Mouse (Mus musculus) stomach, postnatal 0 days (tissue): ENCODE results near the gene Tpp1. TPM values are rescaled to one million over a fixed set of nuclear protein-coding genes. Genes with fewer than 3 reads are reported as not detected.

Experiments
- ATAC-seq: fragments of 200-750 bp; cut with Nextera tagmentation; 2 replicates; pipeline ENCODE4 v1.8.0; 2017; ENCODE audit not compliant: low FRiP score, low TSS enrichment
- DNase-seq: peaks from one replicate; pipeline ENCODE4 v3.0.0-alpha.2; 2016; ENCODE audit warnings: low spot score
- H3K27ac ChIP-seq: fragments of 300-500 bp; sonication (generic); replicated peaks from 2 replicates; pipeline ENCODE4 v1.5.1; 2014; ENCODE audit warnings: mild to moderate bottlenecking, control low read depth
- H3K27me3 ChIP-seq: fragments of 300-500 bp; sonication (generic); 2 replicates; pipeline ENCODE4 v1.6.1; 2014; ENCODE audit warnings: low read length; ENCODE audit not compliant: control insufficient read depth, insufficient read depth
- H3K36me3 ChIP-seq: fragments of 300-500 bp; sonication (generic); 2 replicates; pipeline ENCODE4 v1.6.1; 2014; ENCODE audit warnings: low read length, mixed read lengths; ENCODE audit not compliant: control insufficient read depth, insufficient read depth
- H3K4me1 ChIP-seq: fragments of 300-500 bp; sonication (generic); replicated peaks from 2 replicates; pipeline ENCODE4 v1.6.1; 2014; ENCODE audit warnings: antibody characterized with exemption; ENCODE audit not compliant: control insufficient read depth, insufficient read depth
- H3K4me2 ChIP-seq: fragments of 300-500 bp; sonication (generic); replicated peaks from 2 replicates; pipeline ENCODE4 v1.6.1; 2014; ENCODE audit warnings: low read depth, mild to moderate bottlenecking, control low read depth, moderate library complexity
- H3K4me3 ChIP-seq: fragments of 300-500 bp; sonication (generic); 2 replicates; pipeline ENCODE4 v1.5.1; 2014; ENCODE audit warnings: low read depth, low read length, control low read depth
- H3K9ac ChIP-seq: fragments of 300-500 bp; sonication (generic); 2 replicates; pipeline ENCODE4 v1.6.1; 2014; ENCODE audit warnings: mild to moderate bottlenecking, low read length, control low read depth, mixed read lengths
- H3K9me3 ChIP-seq: fragments of 300-500 bp; sonication (generic); 2 replicates; pipeline ENCODE4 v1.6.1; 2016; ENCODE audit warnings: low read length; ENCODE audit not compliant: control insufficient read depth
- CTCF ChIP-seq: IDR thresholded peaks from 2 replicates; pipeline ENCODE4 v1.5.1; 2016; ENCODE audit warnings: antibody characterized with exemption, low read depth, mild to moderate bottlenecking, moderate library complexity
- EP300 ChIP-seq: optimal IDR thresholded peaks from 2 replicates; pipeline ENCODE3; 2016; ENCODE audit warnings: antibody characterized with exemption
- WGBS: fragments of 180-500 bp; shearing (Covaris S2); extraction: QIAGEN DNeasy Blood & Tissue Kit; methylation state at CpG from one replicate; pipeline ENCODE4 v1.1.7; 2014; 5-methylcytosine and 5-hydroxymethylcytosine counted together
- polyA plus RNA-seq: library from polyadenylated mRNA; unstranded; fragments of >200 nt; fragmentation: Nextera tagmentation; extraction: Ambion mirVana; gene quantifications from 2 replicates; pipeline ENCODE4 v1.2.1, GENCODE M21; 2015

The Tpp1 gene
- polyA plus RNA-seq, 1 experiment from 2014 or later, result 46.1 TPM

DNA sequence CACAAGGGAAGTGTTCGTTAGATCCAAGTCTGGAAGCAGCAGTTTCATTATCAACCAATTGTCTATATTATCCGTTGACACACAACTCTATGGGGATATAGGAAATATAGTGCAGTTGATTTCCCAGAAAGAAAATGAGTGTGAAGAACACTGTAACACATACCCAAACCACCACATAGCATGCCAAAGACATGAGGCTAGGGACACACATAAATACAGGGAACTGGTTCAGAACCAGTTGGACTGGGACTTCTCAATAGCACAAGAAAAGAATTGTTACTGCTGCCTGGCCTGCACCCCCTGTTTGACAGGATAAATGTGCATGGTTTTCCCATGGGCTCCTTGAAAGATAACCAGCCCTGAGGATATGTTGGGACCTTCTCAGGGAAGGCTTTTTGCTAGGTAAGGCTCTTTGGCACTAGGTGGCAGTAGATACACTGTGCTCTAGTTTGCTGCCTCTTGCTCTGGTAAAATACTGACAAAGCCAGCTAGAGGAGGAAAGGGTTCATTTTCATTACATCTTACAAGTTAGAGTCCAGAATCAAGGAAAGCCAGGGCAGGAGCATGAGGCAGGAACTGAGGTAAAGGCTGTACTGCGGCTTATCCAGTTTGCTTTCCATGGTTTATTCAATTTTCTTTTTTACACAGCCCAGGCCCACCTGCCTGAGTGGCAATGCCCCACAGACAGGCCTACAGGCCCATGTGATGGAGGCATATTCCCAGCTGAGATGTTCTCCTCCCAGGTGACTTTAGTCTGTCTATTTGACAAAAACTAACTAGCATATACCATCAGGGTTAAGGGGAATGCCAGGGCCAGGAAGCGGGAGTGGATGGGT lies 25.7 kb downstream of the Tpp1 start:
- H3K4me3 ChIP-seq, result no peak overlapping the region
- WGBS, result 72% methylated on average over 4 of the region's 4 CpGs
- TF ChIP-seq EP300, result no peak
- TF ChIP-seq CTCF, result peak; percentile 95
- H3K4me1 ChIP-seq, result no peaks in the 10 kb centered on the region
- H3K36me3 ChIP-seq, result peaks cover under 1% of the 10 kb centered on the region; the same call in 1 of the 2 replicates
- no peaks in the 10 kb centered on the region for H3K9me3 ChIP-seq
- no peak overlapping the region for H3K27ac ChIP-seq
- peak; percentile 35 for DNase-seq
- H3K4me2 ChIP-seq, result no peak overlapping the region
- H3K9ac ChIP-seq, result no peak overlapping the region
- H3K27me3 ChIP-seq, result no peaks in the 10 kb centered on the region
- peak; percentile 70 for ATAC-seq

DNA sequence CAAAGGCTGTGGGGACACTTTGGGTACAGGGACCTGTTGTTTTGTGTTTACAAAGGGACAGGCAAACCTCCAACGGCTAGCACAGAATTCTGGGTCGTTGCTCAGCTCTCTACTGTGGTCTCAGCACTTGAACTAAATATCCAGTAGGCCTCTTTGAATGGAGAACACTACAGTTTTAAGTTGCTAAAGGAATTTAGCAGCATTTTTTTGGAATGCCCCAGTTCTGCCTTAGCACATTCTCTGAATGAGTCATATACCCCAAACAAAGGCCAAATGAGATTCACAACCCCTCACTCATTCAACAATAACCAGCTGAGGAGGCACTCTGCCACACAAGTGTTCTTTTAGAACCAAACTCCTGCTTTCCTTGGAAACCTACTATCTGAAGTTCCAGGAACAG lies 30.1 kb downstream of the Tpp1 start:
- Histone ChIP-seq H3K4me3 (no peak overlapping the region), H3K27me3 (no peaks in the 10 kb centered on the region), H3K36me3 (no peaks in the 10 kb centered on the region), H3K27ac (no peak overlapping the region), H3K9ac (no peak overlapping the region), H3K4me2 (no peak overlapping the region), H3K9me3 (no peaks in the 10 kb centered on the region), H3K4me1 (no peaks in the 10 kb centered on the region)
- no peak for ATAC-seq
- no peak for TF ChIP-seq EP300
- TF ChIP-seq CTCF, result no peak
- WGBS, result 70% methylated on average over 2 of the region's 2 CpGs
- no peak for DNase-seq

DNA sequence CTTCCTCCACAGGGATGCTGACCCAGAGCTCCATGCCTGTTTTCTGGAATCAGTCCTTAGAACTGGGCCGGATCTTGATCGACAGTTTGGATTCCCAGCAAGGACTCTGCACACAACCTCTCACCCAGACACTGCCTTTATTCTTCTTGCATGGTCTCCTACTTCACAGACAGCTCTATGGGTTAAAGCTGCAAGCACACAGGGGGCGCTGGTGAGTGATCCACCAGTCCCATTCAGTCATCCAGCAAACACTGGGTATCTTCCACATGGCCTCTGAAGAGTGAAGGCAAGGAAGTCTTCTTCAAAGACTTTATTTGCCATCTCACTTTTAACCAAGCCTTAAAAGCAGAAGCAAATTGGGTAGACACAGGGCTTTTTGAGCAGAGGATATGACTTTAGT lies 36.7 kb downstream of the Tpp1 start:
- no peak overlapping the region for H3K4me3 ChIP-seq
- no peaks in the 10 kb centered on the region for H3K4me1 ChIP-seq
- H3K4me2 ChIP-seq, result no peak overlapping the region
- no peak for ATAC-seq
- H3K27ac ChIP-seq, result no peak overlapping the region
- no peak for DNase-seq
- no peak overlapping the region for H3K9ac ChIP-seq
- no peaks in the 10 kb centered on the region for H3K27me3 ChIP-seq
- WGBS, result 61% methylated on average over 3 of the region's 3 CpGs
- no peaks in the 10 kb centered on the region for H3K36me3 ChIP-seq
- TF ChIP-seq CTCF (0 out of 2 replicates have a peak, but pooled peaks have one; percentile 3), EP300 (no peak)
- no peaks in the 10 kb centered on the region for H3K9me3 ChIP-seq

DNA sequence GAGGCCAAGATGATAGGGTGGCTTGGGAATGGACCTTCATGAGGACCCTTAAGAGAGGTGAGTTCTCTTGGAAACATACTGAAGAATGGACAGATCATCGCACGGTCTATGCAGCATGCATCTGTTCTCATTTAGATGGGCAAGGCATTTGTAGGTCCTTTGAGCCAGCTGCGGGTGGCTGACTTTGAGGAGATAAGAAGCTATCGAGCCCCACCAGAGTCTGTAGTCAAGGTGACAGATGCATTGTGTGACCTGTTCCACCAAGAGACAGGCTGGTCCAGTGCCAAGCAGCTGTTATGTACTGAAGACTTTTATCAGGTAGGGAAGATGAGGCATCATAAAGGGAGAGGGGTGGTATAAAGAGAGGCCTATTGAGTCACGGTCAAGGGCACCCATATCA lies 43.3 kb downstream of the Tpp1 start:
- DNase-seq (no peak), ATAC-seq (no peak)
- TF ChIP-seq CTCF (no peak), EP300 (no peak)
- 88% methylated on average over 5 of the region's 5 CpGs for WGBS
- H3K4me3 ChIP-seq, result no peak overlapping the region
- H3K4me1 ChIP-seq, result no peaks in the 10 kb centered on the region
- no peak overlapping the region for H3K27ac ChIP-seq
- no peak overlapping the region for H3K4me2 ChIP-seq
- no peak overlapping the region for H3K9ac ChIP-seq
- no peaks in the 10 kb centered on the region for H3K27me3 ChIP-seq
- H3K9me3 ChIP-seq, result no peaks in the 10 kb centered on the region
- H3K36me3 ChIP-seq, result no peaks in the 10 kb centered on the region

DNA sequence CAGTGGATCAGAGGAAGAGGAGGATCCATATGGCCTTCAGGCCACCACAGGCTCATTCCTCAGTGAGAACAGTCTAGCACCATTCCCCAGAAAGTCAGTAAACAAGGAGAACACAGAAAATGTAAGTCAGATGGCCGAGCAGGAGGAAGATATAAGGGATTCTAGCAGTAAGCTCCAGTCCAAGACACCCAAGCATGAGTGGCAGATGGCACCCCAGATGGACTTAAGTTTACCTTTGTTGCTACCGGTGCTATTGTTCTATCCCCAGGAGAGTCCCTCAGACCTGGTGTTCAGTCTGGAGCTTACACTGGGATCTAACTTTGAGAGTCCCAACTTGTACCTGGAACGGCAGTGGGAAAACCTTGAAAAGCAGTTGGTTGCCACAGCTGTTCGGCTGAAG lies 48.2 kb downstream of the Tpp1 start:
- no peaks in the 10 kb centered on the region for H3K9me3 ChIP-seq
- no peak for ATAC-seq
- no peak overlapping the region for H3K9ac ChIP-seq
- WGBS, result 91% methylated on average over 4 of the region's 4 CpGs
- no peak overlapping the region for H3K4me2 ChIP-seq
- no peak overlapping the region for H3K27ac ChIP-seq
- H3K27me3 ChIP-seq, result no peaks in the 10 kb centered on the region
- no peak overlapping the region for H3K4me3 ChIP-seq
- H3K36me3 ChIP-seq, result no peaks in the 10 kb centered on the region
- no peak for DNase-seq
- TF ChIP-seq CTCF (no peak), EP300 (no peak)
- H3K4me1 ChIP-seq, result no peaks in the 10 kb centered on the region

DNA sequence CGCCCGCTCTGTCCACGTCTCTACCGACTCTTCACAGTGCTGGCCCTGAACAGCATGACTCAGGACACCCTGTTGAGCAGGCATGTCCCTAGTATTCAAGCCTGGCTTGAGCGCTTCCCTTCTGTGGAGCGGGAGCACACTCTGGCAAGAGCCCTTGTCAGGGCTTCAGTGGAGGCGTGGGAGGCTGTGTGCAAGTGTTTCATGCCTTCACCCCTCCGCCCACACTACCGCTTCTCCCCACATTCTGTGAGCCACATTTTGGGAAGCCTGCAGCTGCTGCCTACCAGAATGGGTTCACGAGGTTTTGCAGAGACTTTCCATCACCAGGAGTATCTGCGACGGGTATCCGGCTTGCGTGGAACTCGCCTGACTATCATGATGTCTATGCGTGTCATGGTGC lies 48.9 kb downstream of the Tpp1 start:
- Histone ChIP-seq H3K9ac (no peak overlapping the region), H3K4me3 (no peak overlapping the region), H3K36me3 (no peaks in the 10 kb centered on the region), H3K4me1 (no peaks in the 10 kb centered on the region), H3K9me3 (no peaks in the 10 kb centered on the region), H3K4me2 (no peak overlapping the region), H3K27me3 (no peaks in the 10 kb centered on the region), H3K27ac (no peak overlapping the region)
- no peak for DNase-seq
- no peak for ATAC-seq
- TF ChIP-seq EP300 (no peak), CTCF (no peak)
- 82% methylated on average over 16 of the region's 16 CpGs for WGBS

Other genes starting within 250 kb of the Tpp1 start
- 79.7 and 91.0 TPM in 2 replicates for gene Smpd1, start 197.9 kb downstream of the Tpp1 start, polyA plus RNA-seq
- gene Apbb1, start 170.6 kb downstream of the Tpp1 start, polyA plus RNA-seq, result 16.6 and 18.5 TPM in 2 replicates
- 2.7 and 5.4 TPM in 2 replicates for gene Hpx, start 152.1 kb downstream of the Tpp1 start, polyA plus RNA-seq
- gene Trim3, start 118.7 kb downstream of the Tpp1 start, polyA plus RNA-seq, result 14.5 TPM in 2 replicates
- 184 and 204 TPM in 2 replicates for gene Timm10b, start 112.2 kb downstream of the Tpp1 start, polyA plus RNA-seq
- 53.0 and 53.2 TPM in 2 replicates for gene Arfip2, start 111.8 kb downstream of the Tpp1 start, polyA plus RNA-seq
- gene Gm45799, start 111.7 kb downstream of the Tpp1 start, polyA plus RNA-seq, result 42.7 and 45.1 TPM in 2 replicates
- gene Dnhd1, start 101.4 kb downstream of the Tpp1 start, polyA plus RNA-seq, result 0.07 and 0.19 TPM in 2 replicates
- gene Ilk, start 15.6 kb downstream of the Tpp1 start, polyA plus RNA-seq, result 265 and 289 TPM in 2 replicates
- gene Rrp8, start 14.8 kb downstream of the Tpp1 start, polyA plus RNA-seq, result 16.6 and 21.3 TPM in 2 replicates
- gene Taf10, start 7.9 kb downstream of the Tpp1 start, polyA plus RNA-seq, result 109 and 118 TPM in 2 replicates
- gene Dchs1, start 35.4 kb upstream of the Tpp1 start, polyA plus RNA-seq, result 2.5 and 2.8 TPM in 2 replicates
- 320 and 359 TPM in 2 replicates for gene Mrpl17, start 58.9 kb upstream of the Tpp1 start, polyA plus RNA-seq
- gene Gm4070, start 201.7 kb upstream of the Tpp1 start, polyA plus RNA-seq, result 0.22 and 0.30 TPM in 2 replicates